Mouse (Mus musculus): ENCODE results near the gene Tac1. TPM values are rescaled to one million over a fixed set of nuclear protein-coding genes. Genes with fewer than 3 reads are reported as not detected.
"Not testable (repeated sequence)": the region's sequence is repeated elsewhere in the genome, so short reads cannot be mapped to it uniquely, and the experiment has no call there.

The Tac1 gene
- polyA plus RNA-seq (2012; rRNA removed), result 1.9 and 3.8 TPM in 2 replicates

- TF ChIP-seq POLR2A (IDR thresholded peaks at IDR 0.05; ENCODE audit: low read depth, low read length) (no peak), CTCF (IDR thresholded peaks at IDR 0.05; ENCODE audit: extremely low read depth, insufficient read length, insufficient replicate concordance, low read depth, low read length) (no peak)
- H3K27me3 ChIP-seq (ENCODE audit: control insufficient read depth, insufficient read depth, low read length), result peaks cover 4% of the 10 kb centered on the region; the same call in 1 of the 2 replicates
- 2% methylated on average over 37 of the region's 37 CpGs for WGBS
- no peaks in the 10 kb centered on the region for H3K36me3 ChIP-seq (ENCODE audit: control insufficient read depth, insufficient read depth, low read length)
- no peak within 1 kb of the TSS for H3K27ac ChIP-seq (ENCODE audit: insufficient read depth, low read depth, low read length)
- H3K4me1 ChIP-seq (ENCODE audit: control insufficient read depth, insufficient read depth, insufficient read length, low read length), result no peaks in the 10 kb centered on the region
- peak within 1 kb of the TSS; percentile 24 for H3K4me3 ChIP-seq (ENCODE audit: low read depth, low read length)
These were observed at the start of gene Tac1 for GRCm38 (mm10) chr6:7554829-7555391. Tac1 (plus strand) TSS chr6:7554879.

GRCm38 (mm10) chr6:7543511-7543910 is 11.2 kb upstream of the Tac1 start:
- H3K27ac ChIP-seq (ENCODE audit: insufficient read depth, low read depth, low read length); H3K4me3 ChIP-seq (ENCODE audit: low read depth, low read length); H3K27me3 ChIP-seq (ENCODE audit: control insufficient read depth, insufficient read depth, low read length); H3K4me1 ChIP-seq (ENCODE audit: control insufficient read depth, insufficient read depth, insufficient read length, low read length); H3K36me3 ChIP-seq (ENCODE audit: control insufficient read depth, insufficient read depth, low read length): not testable (repeated sequence)
- WGBS, result 63% methylated on average over 2 of the region's 2 CpGs

- H3K4me1 ChIP-seq (ENCODE audit: control insufficient read depth, insufficient read depth, insufficient read length, low read length), result no peaks in the 10 kb centered on the region
- WGBS, result 3% methylated on average over 25 of the region's 25 CpGs
- peaks cover 4% of the 10 kb centered on the region; the same call in 1 of the 2 replicates for H3K27me3 ChIP-seq (ENCODE audit: control insufficient read depth, insufficient read depth, low read length)
- H3K36me3 ChIP-seq (ENCODE audit: control insufficient read depth, insufficient read depth, low read length), result no peaks in the 10 kb centered on the region
- no peak overlapping the region for H3K27ac ChIP-seq (ENCODE audit: insufficient read depth, low read depth, low read length)
- TF ChIP-seq POLR2A (IDR thresholded peaks at IDR 0.05; ENCODE audit: low read depth, low read length) (no peak), CTCF (IDR thresholded peaks at IDR 0.05; ENCODE audit: extremely low read depth, insufficient read length, insufficient replicate concordance, low read depth, low read length) (no peak)
- peak overlapping the region; percentile 23; the same call in 1 of the 2 replicates for H3K4me3 ChIP-seq (ENCODE audit: low read depth, low read length)
These were observed 1.2 kb downstream of the Tac1 start for GRCm38 (mm10) chr6:7555688-7556476.

GRCm38 (mm10) chr6:7558164-7558563 is 3.5 kb downstream of the Tac1 start:
- no peak for TF ChIP-seq POLR2A (IDR thresholded peaks at IDR 0.05; ENCODE audit: low read depth, low read length)
- no peak for TF ChIP-seq CTCF (IDR thresholded peaks at IDR 0.05; ENCODE audit: extremely low read depth, insufficient read length, insufficient replicate concordance, low read depth, low read length)
- Histone ChIP-seq H3K4me3 (ENCODE audit: low read depth, low read length) (no peak overlapping the region), H3K27ac (ENCODE audit: insufficient read depth, low read depth, low read length) (no peak overlapping the region), H3K36me3 (ENCODE audit: control insufficient read depth, insufficient read depth, low read length) (no peaks in the 10 kb centered on the region), H3K27me3 (ENCODE audit: control insufficient read depth, insufficient read depth, low read length) (peaks cover 4% of the 10 kb centered on the region; the same call in 1 of the 2 replicates), H3K4me1 (ENCODE audit: control insufficient read depth, insufficient read depth, insufficient read length, low read length) (no peaks in the 10 kb centered on the region)

- Histone ChIP-seq H3K36me3 (ENCODE audit: control insufficient read depth, insufficient read depth, low read length) (no peaks in the 10 kb centered on the region), H3K4me1 (ENCODE audit: control insufficient read depth, insufficient read depth, insufficient read length, low read length) (no peaks in the 10 kb centered on the region), H3K27ac (ENCODE audit: insufficient read depth, low read depth, low read length) (no peak overlapping the region), H3K27me3 (ENCODE audit: control insufficient read depth, insufficient read depth, low read length) (no peaks in the 10 kb centered on the region; the same call in 1 of the 2 replicates), H3K4me3 (ENCODE audit: low read depth, low read length) (no peak overlapping the region)
- WGBS, result 64% methylated on average over 6 of the region's 6 CpGs
- no peak for TF ChIP-seq CTCF (IDR thresholded peaks at IDR 0.05; ENCODE audit: extremely low read depth, insufficient read length, insufficient replicate concordance, low read depth, low read length)
- no peak for TF ChIP-seq POLR2A (IDR thresholded peaks at IDR 0.05; ENCODE audit: low read depth, low read length)
These were observed 7.8 kb downstream of the Tac1 start for GRCm38 (mm10) chr6:7562524-7562923.

- Histone ChIP-seq H3K4me1 (ENCODE audit: control insufficient read depth, insufficient read depth, insufficient read length, low read length) (no peaks in the 10 kb centered on the region), H3K27me3 (ENCODE audit: control insufficient read depth, insufficient read depth, low read length) (no peaks in the 10 kb centered on the region), H3K4me3 (ENCODE audit: low read depth, low read length) (no peak overlapping the region), H3K36me3 (ENCODE audit: control insufficient read depth, insufficient read depth, low read length) (no peaks in the 10 kb centered on the region), H3K27ac (ENCODE audit: insufficient read depth, low read depth, low read length) (no peak overlapping the region)
- 70% methylated on average over 3 of the region's 3 CpGs for WGBS
- TF ChIP-seq POLR2A (IDR thresholded peaks at IDR 0.05; ENCODE audit: low read depth, low read length) (no peak), CTCF (IDR thresholded peaks at IDR 0.05; ENCODE audit: extremely low read depth, insufficient read length, insufficient replicate concordance, low read depth, low read length) (no peak)
These were observed 9.9 kb downstream of the Tac1 start for GRCm38 (mm10) chr6:7564537-7564936.

GRCm38 (mm10) chr6:7571144-7571543 is 16.5 kb downstream of the Tac1 start:
- H3K4me1 ChIP-seq (ENCODE audit: control insufficient read depth, insufficient read depth, insufficient read length, low read length), result no peaks in the 10 kb centered on the region
- no peak overlapping the region for H3K27ac ChIP-seq (ENCODE audit: insufficient read depth, low read depth, low read length)
- WGBS, result 63% methylated on average over 1 of the region's 1 CpGs
- H3K27me3 ChIP-seq (ENCODE audit: control insufficient read depth, insufficient read depth, low read length), result no peaks in the 10 kb centered on the region
- H3K4me3 ChIP-seq (ENCODE audit: low read depth, low read length), result no peak overlapping the region
- no peaks in the 10 kb centered on the region for H3K36me3 ChIP-seq (ENCODE audit: control insufficient read depth, insufficient read depth, low read length)
- TF ChIP-seq POLR2A (IDR thresholded peaks at IDR 0.05; ENCODE audit: low read depth, low read length), result no peak
- no peak for TF ChIP-seq CTCF (IDR thresholded peaks at IDR 0.05; ENCODE audit: extremely low read depth, insufficient read length, insufficient replicate concordance, low read depth, low read length)
